Mouse (Mus musculus) limb, embryonic 13.5 days (tissue): ENCODE results near the gene Pde4c. TPM values are rescaled to one million over a fixed set of nuclear protein-coding genes. Genes with fewer than 3 reads are reported as not detected.

Experiments used
- ATAC-seq: fragments of 200-750 bp; cut with Nextera tagmentation; 2 replicates; pipeline ENCODE4 v1.8.0; 2017; ENCODE audit warnings: low read depth, moderate number of reproducible peaks, moderate TSS enrichment; ENCODE audit not compliant: low FRiP score
- H3K27ac ChIP-seq: fragments of 300-500 bp; sonication (generic); 2 replicates; pipeline ENCODE4 v1.5.1; 2015; ENCODE audit warnings: inconsistent platforms, mild to moderate bottlenecking, moderate library complexity
- H3K27me3 ChIP-seq: fragments of 300-500 bp; sonication (generic); 2 replicates; pipeline ENCODE4 v1.6.1; 2015; ENCODE audit warnings: mild to moderate bottlenecking, inconsistent platforms
- H3K36me3 ChIP-seq: fragments of 300-500 bp; sonication (generic); 2 replicates; pipeline ENCODE4 v1.6.1; 2015; ENCODE audit warnings: inconsistent platforms, mild to moderate bottlenecking, moderate library complexity
- H3K4me1 ChIP-seq: fragments of 300-500 bp; sonication (generic); 2 replicates; pipeline ENCODE4 v1.6.1; 2015; ENCODE audit warnings: inconsistent platforms
- H3K4me2 ChIP-seq: fragments of 300-500 bp; sonication (generic); replicated peaks from 2 replicates; pipeline ENCODE4 v1.6.1; 2015; ENCODE audit warnings: inconsistent platforms, mild to moderate bottlenecking, moderate library complexity
- H3K4me3 ChIP-seq: fragments of 300-500 bp; sonication (generic); 2 replicates; pipeline ENCODE4 v1.5.1; 2015; ENCODE audit warnings: moderate library complexity, mild to moderate bottlenecking, inconsistent platforms
- H3K9ac ChIP-seq: fragments of 300-500 bp; sonication (generic); 2 replicates; pipeline ENCODE4 v1.6.1; 2015; ENCODE audit warnings: mild to moderate bottlenecking, inconsistent platforms
- H3K9me3 ChIP-seq: fragments of 300-500 bp; sonication (generic); 2 replicates; pipeline ENCODE4 v1.6.1; 2016; ENCODE audit warnings: inconsistent platforms
- WGBS: fragments of 180-500 bp; shearing (Covaris S2); methylation state at CpG from one replicate; pipeline ENCODE4 v1.1.7; 2015; 5-methylcytosine and 5-hydroxymethylcytosine counted together
- polyA plus RNA-seq: library from polyadenylated mRNA; unstranded; fragments of >200 nt; fragmentation: Nextera tagmentation; extraction: Ambion mirVana; gene quantifications from 2 replicates; pipeline ENCODE4 v1.2.1, GENCODE M21; 2015

The Pde4c gene
- polyA plus RNA-seq, 1 experiment from 2014 or later = 0.04 TPM

DNA sequence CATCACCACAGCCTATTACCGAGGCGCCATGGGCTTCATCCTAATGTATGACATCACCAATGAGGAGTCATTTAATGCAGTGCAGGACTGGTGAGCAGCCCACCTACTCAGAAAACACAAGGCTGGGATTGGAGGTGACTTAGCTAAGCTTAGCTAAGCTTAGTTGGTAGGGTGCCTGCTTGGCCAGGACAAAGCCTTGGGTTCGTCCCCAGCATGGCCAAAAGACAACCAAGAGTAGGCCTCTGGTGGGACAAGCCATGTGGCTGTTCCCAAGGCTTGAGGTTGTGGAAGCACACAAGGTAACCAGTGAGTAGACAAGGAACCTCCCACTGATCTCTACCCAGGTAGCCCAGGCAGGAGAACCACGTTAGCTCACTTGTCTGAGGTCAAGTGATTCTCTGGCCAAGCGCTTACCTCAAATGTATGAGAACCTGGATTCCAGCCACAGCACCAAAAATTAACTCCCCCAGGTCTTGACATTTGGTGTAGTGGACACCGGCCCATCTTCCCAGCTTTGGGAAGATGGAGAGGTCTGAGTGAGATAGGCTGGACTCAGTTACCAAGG lies 33.0 kb downstream of the Pde4c start:
- Histone ChIP-seq H3K4me3 (no peak overlapping the region), H3K9me3 (no peaks in the 10 kb centered on the region), H3K4me2 (no peak overlapping the region), H3K27ac (no peak overlapping the region), H3K4me1 (peaks cover 54% of the 10 kb centered on the region), H3K27me3 (no peaks in the 10 kb centered on the region), H3K36me3 (peaks cover 29% of the 10 kb centered on the region), H3K9ac (no peak overlapping the region)
- ATAC-seq = no peak
- WGBS = 89% methylated on average over 6 of the region's 6 CpGs

DNA sequence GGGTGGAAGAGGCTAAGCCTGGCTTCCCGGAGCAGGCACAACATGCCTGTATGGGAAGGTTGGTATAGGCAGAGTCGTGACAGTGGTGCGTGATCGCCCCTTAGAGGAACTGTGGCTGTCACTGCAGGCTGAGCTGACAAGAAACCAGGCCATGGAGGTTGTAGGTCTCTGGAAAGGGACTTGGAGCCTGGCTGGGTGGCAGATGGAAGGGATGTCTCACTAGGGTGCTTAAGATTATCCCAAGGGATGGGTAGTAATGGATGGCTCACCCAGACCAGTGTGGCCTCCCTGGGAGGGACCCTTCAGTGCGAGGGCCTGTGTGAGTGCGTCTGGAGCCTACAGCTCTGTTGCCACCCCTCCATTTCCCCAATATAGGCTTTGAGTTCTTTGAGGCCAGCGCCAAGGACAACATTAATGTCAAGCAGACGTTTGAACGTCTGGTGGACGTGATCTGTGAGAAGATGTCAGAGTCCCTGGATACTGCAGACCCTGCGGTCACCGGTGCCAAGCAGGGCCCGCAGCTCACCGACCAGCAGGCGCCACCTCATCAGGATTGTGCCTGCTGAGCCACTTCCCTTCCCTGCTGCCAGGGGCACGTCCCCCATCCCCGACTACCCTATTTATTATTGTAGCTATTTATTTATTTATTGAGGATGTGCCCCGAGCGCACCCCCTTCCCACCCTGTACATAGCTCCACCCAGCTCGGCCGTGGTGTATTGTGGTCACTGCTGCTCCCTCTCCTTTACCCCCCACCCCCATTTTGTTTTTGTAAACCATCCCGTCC lies 34.2 kb downstream of the Pde4c start:
- Histone ChIP-seq H3K36me3 (peaks cover 32% of the 10 kb centered on the region), H3K27me3 (no peaks in the 10 kb centered on the region), H3K9ac (peak overlapping the region; percentile 19; the same call in 1 of the 2 replicates), H3K27ac (no peak overlapping the region), H3K4me2 (no peak overlapping the region), H3K4me3 (no peak overlapping the region), H3K4me1 (peaks cover 47% of the 10 kb centered on the region), H3K9me3 (no peaks in the 10 kb centered on the region)
- 77% methylated on average over 22 of the region's 22 CpGs for WGBS
- ATAC-seq = no peak

DNA sequence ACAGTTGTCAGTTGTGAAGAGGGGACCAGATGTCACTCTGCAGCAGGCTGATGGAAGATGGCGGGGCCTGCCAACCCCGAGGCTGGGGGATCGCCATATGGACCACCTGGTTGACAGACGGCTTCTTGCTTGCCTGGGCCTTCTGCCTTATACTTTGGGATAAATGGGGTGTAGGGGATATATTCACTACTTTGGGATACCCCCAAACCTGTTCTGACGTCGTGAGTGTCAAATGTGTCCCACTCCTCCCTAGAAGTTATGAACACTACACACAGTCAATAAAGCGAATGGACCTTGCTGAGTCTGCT lies 34.7 kb downstream of the Pde4c start:
- Histone ChIP-seq H3K4me2 (no peak overlapping the region), H3K4me1 (peaks cover 42% of the 10 kb centered on the region), H3K27me3 (no peaks in the 10 kb centered on the region), H3K27ac (no peak overlapping the region), H3K4me3 (no peak overlapping the region), H3K9me3 (no peaks in the 10 kb centered on the region), H3K9ac (no peak overlapping the region), H3K36me3 (peaks cover 32% of the 10 kb centered on the region)
- WGBS = 82% methylated on average over 7 of the region's 7 CpGs
- ATAC-seq = no peak

DNA sequence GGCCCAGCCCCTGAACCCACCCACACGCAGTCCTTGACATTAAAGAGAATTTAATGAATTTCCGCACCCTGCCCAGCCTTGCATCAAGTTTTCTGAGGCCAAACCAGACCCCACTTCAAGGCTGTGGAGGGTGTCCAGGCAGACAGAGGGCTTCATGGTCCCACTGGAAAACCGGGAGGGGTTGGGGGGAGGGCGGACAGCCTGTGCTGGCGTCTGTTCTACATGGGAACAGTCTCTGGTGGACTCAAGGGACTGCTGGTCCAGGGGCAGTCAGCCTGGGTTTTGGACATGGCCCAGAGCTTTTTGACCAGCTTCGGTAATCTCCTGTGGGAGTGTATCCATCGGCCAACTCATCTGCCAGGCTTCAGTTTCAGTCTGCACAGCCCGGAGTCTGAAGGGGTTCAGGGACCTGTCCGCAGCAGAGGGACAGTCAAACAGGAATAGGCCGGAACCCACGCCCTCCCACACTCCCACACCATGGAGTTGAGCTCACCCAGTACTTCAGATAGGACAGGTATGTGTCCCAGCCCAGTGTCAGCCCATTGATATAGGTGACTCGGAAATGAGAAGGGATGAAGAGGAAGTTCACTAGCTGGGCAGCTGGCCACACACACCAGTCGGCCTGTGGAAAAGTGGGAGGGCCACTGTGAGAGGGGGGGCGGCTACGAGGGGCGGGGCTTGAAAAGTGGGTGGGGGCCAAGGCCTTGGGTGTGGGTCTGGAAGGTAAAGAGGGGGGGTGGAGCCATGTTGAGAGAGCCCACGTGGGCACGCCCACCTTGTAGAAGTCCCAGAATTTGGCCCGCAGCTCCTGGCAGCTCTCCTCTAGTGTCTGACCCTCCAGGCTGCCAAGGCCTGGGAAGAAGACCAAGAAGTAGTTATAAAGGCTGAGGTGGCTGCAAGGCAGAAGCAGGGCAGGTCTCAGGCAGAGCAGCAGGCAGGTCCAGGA lies 35.4 kb downstream of the Pde4c start:
- Histone ChIP-seq H3K9ac (no peak overlapping the region), H3K9me3 (no peaks in the 10 kb centered on the region), H3K4me2 (peak overlapping the region; percentile 99; the same call in 1 of the 2 replicates), H3K4me3 (0 out of 2 replicates have a peak overlapping the region, but pooled peaks have one; percentile 74), H3K27ac (no peak overlapping the region), H3K27me3 (no peaks in the 10 kb centered on the region), H3K36me3 (peaks cover 32% of the 10 kb centered on the region), H3K4me1 (peaks cover 36% of the 10 kb centered on the region)
- no peak for ATAC-seq
- 68% methylated on average over 19 of the region's 19 CpGs for WGBS

DNA sequence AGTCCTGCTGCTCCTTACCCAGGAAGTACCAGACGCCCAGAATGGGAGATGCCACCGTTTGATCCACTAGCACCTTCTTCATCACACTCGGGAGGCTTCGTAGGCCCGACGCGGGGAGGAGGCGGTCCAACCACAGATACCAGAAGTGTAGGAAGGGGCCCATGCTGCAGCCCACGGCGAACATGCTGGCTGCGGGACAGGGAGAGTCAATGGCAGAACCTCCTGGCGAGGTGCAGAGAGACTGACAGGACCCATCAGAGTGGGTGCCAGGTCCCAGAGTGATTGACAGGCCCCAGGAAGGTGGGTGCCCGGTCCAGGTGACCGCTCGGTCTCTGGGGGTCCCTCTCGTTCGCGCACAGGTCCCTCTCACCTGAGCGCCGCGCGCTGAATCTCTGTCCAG lies 36.8 kb downstream of the Pde4c start:
- no peak overlapping the region for H3K27ac ChIP-seq
- peak overlapping the region; percentile 85 for H3K9ac ChIP-seq
- H3K4me3 ChIP-seq = peak overlapping the region; percentile 74
- peaks cover 32% of the 10 kb centered on the region for H3K4me1 ChIP-seq
- H3K36me3 ChIP-seq = peaks cover 35% of the 10 kb centered on the region
- peak overlapping the region; percentile 99 for H3K4me2 ChIP-seq
- H3K27me3 ChIP-seq = no peaks in the 10 kb centered on the region
- 0% methylated on average over 22 of the region's 22 CpGs for WGBS
- ATAC-seq = no peak
- no peaks in the 10 kb centered on the region for H3K9me3 ChIP-seq

DNA sequence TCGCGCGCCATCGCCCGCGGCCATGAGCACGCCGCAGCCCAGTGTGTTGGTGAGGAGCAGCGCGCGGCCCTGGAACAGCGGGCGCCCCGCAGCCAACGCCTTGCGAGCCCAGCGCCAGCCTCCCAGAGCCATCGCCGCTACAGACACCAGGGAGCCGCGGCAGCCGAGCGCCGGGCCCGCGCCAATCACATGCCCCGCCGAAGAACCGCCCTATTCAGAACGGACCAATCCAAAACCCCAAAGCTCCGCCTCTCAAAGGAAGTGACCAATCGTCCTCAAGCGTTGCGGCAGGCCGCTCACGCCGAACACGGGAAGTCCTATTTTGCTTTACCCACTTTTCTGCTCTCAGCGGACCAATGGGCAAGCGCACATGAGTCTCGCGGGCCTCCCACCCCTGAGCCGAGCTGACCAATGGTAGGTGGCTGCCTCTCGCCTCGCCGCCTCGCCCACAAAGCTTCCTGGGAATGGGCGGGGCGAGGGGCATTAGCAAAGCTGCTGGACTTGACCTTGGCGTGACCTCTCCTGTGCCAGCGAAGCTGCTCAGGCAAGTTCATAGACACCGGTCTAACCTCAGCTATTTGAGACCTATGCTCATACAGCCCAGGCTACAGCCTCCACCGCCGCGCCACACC lies 37.4 kb downstream of the Pde4c start, which contains the start of gene Mpv17l2:
Gene Mpv17l2, minus strand, starts transcription at position 172 of the 632 bp plus-strand sequence.
- Histone ChIP-seq H3K9ac (peak within 1 kb of the TSS; percentile 85), H3K4me2 (peak within 1 kb of the TSS; percentile 99), H3K4me3 (peak within 1 kb of the TSS; percentile 74), H3K27me3 (no peaks in the 10 kb centered on the region), H3K9me3 (no peaks in the 10 kb centered on the region), H3K36me3 (peaks cover 34% of the 10 kb centered on the region), H3K4me1 (peaks cover 32% of the 10 kb centered on the region), H3K27ac (no peak within 1 kb of the TSS)
- WGBS = under 1% methylated on average over 55 of the region's 55 CpGs
- ATAC-seq = peak; percentile 96

DNA sequence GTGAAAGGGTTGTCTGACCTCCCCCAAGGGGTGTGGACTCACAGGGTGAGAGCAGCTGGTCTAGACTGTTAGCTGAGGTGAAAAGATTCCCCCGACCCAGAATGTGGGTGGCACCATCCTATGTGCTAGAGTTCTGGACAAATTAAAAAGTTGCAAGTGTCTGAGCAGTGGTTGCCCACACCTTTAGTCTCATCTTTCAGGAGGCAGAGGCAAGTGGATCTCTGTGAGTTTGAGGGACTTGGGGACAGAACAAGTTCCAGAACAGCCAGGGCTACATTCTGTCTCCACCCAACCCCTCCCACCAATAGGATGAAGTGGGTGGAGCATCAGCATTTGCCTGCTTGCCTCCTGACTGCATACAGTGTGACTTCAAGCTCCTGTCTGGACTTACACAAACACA lies 38.6 kb downstream of the Pde4c start:
- H3K4me2 ChIP-seq = no peak overlapping the region
- 81% methylated on average over 1 of the region's 1 CpGs for WGBS

DNA sequence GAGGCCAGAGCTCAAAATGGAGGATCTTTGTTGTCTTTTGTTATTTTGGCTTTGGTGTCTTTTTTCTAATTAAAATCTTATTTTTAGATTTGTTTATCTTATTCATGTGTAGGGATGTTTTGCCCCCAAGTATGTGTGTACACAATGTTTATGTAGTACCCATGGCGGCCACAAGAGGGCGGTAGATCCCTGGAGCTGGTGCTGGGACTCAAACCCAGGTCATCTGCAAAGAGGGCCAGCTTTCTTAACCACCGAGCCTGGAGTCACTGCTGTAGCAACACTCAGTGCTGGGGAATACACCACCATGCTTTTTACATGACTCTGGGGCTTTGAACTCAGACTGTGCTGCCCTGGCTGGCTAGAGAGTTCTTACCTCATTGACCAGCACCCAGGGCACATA lies 39.8 kb downstream of the Pde4c start:
- Histone ChIP-seq H3K27ac (no peak overlapping the region), H3K9me3 (no peaks in the 10 kb centered on the region), H3K36me3 (peaks cover 19% of the 10 kb centered on the region), H3K27me3 (no peaks in the 10 kb centered on the region), H3K4me2 (no peak overlapping the region), H3K9ac (no peak overlapping the region), H3K4me1 (peaks cover 40% of the 10 kb centered on the region), H3K4me3 (no peak overlapping the region)
- no peak for ATAC-seq
- WGBS = 9% methylated on average over 3 of the region's 3 CpGs

More for the DNA sequence above, 38.6 kb downstream of the Pde4c start:
- peaks cover 40% of the 10 kb centered on the region for H3K4me1 ChIP-seq
- no peak overlapping the region for H3K4me3 ChIP-seq
- H3K27ac ChIP-seq = no peak overlapping the region
- no peaks in the 10 kb centered on the region for H3K27me3 ChIP-seq
- no peaks in the 10 kb centered on the region for H3K9me3 ChIP-seq
- no peak for ATAC-seq
- peaks cover 22% of the 10 kb centered on the region for H3K36me3 ChIP-seq
- no peak overlapping the region for H3K9ac ChIP-seq

DNA sequence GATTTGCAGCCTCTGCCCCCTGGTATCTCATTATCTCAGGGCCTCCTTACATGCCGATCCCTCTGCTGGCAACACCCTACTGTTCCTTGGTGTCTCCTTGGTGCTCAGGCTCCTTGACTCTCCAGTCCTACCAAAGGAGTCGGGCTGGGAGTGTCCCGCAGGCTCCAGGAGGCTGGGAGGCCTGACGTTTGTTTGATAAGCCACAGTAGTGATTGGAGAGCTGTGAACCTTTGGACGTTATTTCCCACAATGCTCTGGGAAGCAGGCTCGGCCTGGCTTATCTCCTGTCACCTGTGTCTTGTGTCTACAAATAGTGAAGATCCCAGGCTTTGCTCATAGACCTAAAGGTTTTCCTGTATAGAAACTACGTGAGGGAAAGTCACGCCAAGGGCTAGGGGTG lies 40.5 kb downstream of the Pde4c start:
- Histone ChIP-seq H3K27me3 (no peaks in the 10 kb centered on the region), H3K9me3 (no peaks in the 10 kb centered on the region), H3K4me3 (no peak overlapping the region), H3K4me2 (no peak overlapping the region), H3K36me3 (peaks cover 22% of the 10 kb centered on the region), H3K27ac (no peak overlapping the region), H3K9ac (peak overlapping the region; percentile 14; the same call in 1 of the 2 replicates), H3K4me1 (peaks cover 38% of the 10 kb centered on the region)
- no peak for ATAC-seq
- WGBS = 88% methylated on average over 8 of the region's 8 CpGs

DNA sequence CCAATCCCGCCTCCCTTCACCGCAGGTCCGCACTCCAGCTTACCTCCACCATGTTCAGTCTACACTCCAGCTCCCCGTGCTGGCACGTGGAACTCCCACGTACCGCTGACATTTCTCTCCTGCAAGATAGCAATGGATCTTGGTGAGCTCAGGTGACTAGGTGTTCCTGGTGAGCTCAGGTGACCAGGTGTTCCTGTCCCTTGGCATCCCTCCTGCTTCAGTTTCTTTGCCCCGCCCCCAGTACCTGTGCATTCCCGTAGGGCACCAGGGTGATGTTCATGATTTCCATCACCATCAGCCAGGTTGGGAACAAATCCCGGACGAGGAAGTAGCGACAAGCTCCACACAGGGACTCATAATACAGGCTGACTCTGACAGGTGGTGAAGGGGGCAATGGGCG lies 41.2 kb downstream of the Pde4c start:
- 93% methylated on average over 13 of the region's 13 CpGs for WGBS
- no peak for ATAC-seq

DNA sequence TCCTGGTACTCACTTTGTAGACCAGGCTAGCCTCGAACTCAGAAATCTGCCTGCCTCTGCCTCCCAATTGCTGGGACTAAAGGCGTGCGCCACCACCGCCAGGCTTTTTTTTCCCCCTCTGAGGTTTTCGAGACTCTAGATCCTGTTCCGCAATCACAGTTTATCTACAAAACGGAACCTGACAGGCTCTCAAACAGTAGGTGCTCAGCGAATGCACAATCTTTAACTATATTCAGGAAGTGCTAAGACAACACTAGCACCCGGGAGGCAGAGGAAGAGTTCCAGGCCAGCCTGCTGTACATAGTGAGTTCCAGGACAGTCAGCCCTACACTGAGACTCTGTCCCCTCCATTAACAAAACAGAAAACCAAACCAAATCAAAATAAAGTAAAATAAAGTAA lies 41.8 kb downstream of the Pde4c start:
- peaks cover 25% of the 10 kb centered on the region for H3K4me1 ChIP-seq
- H3K4me2 ChIP-seq = peak overlapping the region; percentile 91
- no peak for ATAC-seq
- H3K27me3 ChIP-seq = no peaks in the 10 kb centered on the region
- no peaks in the 10 kb centered on the region for H3K9me3 ChIP-seq
- 83% methylated on average over 9 of the region's 9 CpGs for WGBS
- H3K27ac ChIP-seq = no peak overlapping the region
- peak overlapping the region; percentile 50 for H3K4me3 ChIP-seq
- H3K36me3 ChIP-seq = peaks cover 33% of the 10 kb centered on the region
- H3K9ac ChIP-seq = peak overlapping the region; percentile 73

More for the DNA sequence above, 41.2 kb downstream of the Pde4c start:
- Histone ChIP-seq H3K9ac (peak overlapping the region; percentile 14; the same call in 1 of the 2 replicates), H3K4me3 (no peak overlapping the region), H3K27ac (no peak overlapping the region), H3K36me3 (peaks cover 27% of the 10 kb centered on the region), H3K4me2 (peak overlapping the region; percentile 91; the same call in 1 of the 2 replicates), H3K27me3 (no peaks in the 10 kb centered on the region), H3K9me3 (no peaks in the 10 kb centered on the region), H3K4me1 (peaks cover 32% of the 10 kb centered on the region)
